Mouse (Mus musculus) brain, embryonic 14.5 days (tissue): ENCODE measurements around the gene Adgrf5.

Experiments
- CTCF ChIP-seq: fragments of 200-500 bp; IDR thresholded peaks from 2 replicates; pipeline ENCODE4 v1.5.1; 2012; ENCODE audit warnings: inconsistent platforms, mild to moderate bottlenecking, moderate library complexity, borderline replicate concordance; ENCODE audit not compliant: insufficient read depth, insufficient read length; ENCODE audit errors: extremely low read depth
- POLR2A ChIP-seq: fragments of 200-500 bp; IDR thresholded peaks from 2 replicates; pipeline ENCODE4 v1.6.1; 2012; ENCODE audit warnings: mild to moderate bottlenecking, inconsistent platforms, borderline replicate concordance; ENCODE audit not compliant: poor library complexity, insufficient read depth, insufficient read length, severe bottlenecking; ENCODE audit errors: extremely low read depth

DNA sequence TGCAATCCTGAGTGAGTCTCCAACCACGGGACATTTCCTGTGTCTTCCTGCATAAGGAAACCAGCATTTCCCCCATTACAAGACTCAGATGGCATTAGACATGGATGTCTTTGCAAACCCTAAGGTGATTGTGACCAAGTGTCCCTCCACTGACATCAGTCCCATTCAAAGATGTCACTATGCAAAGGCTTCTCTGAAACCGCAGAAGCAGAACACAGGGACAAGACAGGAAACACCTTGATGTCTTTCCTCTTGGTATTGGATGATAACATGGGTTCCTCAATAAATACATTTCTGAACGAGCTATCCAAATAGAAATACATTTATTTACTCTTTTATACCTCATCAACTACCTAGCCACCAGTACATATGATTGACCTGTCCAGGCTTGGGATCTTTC, 141.0 kb downstream of the Adgrf5 start:
- no peak for TF ChIP-seq CTCF
- TF ChIP-seq POLR2A: no peak
